Mouse (Mus musculus): Measurements from ENCODE around the gene Arrb2. TPM values are rescaled to one million over a fixed set of nuclear protein-coding genes. Genes with fewer than 3 reads are reported as not detected.
"Not testable (repeated sequence)": the region's sequence is repeated elsewhere in the genome, so short reads cannot be mapped to it uniquely, and the experiment has no call there.

Gene Arrb2
- polyA plus RNA-seq, 1 experiment, result 39.6 TPM

DNA sequence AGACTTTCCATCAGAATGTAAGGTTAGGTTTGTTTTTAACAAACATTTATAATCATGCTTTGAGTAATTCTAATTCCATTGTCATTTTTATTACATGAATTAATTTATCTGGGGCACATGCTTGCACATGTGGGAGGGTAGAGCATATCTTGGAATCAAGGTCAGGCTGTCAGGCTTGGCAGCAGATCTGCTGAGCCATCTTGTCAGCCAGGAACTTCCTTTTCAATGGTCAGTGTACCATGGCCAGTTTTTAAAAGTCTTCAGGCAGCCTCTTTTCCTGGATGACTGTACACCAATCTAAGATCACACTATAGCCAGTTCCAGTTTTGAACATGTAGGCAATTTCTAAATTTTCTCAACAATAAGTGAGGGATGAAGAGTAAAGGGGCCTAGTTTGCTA, 40.3 kb downstream of the Arrb2 start:
- no peak overlapping the region for H3K9ac ChIP-seq (ENCODE audit: low read depth, poor library complexity, severe bottlenecking)
- TF ChIP-seq CTCF (IDR thresholded peaks at IDR 0.05; ENCODE audit: low read depth, low read length) (no peak), POLR2A (IDR thresholded peaks at IDR 0.05; ENCODE audit: insufficient read depth, low read length) (no peak), EP300 (IDR thresholded peaks at IDR 0.05; ENCODE audit: insufficient read depth, low read depth, low read length) (no peak)
- no peaks in the 10 kb centered on the region for H3K36me3 ChIP-seq (ENCODE audit: control insufficient read depth, insufficient read depth, low read length, poor library complexity, severe bottlenecking)

DNA sequence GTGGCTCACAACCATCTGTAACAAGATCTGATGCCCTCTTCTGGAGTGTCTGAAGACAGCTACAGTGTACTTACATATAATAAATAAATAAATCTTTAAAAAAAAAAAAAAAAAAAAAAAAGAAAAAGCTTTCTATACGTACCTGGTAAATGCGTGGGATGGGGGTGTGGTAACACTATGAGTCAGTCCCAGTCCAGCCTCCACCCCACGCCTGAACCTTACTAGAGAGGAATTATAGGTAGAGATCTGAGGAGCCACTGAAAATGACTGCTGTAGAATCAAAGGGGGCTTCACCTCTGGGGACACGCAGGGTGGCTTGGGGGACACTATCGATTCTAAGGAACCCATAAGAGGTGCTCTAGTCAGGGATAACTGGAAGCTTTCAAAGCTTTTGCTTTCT, 40.9 kb downstream of the Arrb2 start:
- not testable (repeated sequence) for H3K27me3 ChIP-seq (ENCODE audit: control insufficient read depth, insufficient read depth, low read length, poor library complexity, severe bottlenecking); H3K9me3 ChIP-seq (replicated peaks; ENCODE audit: control insufficient read depth, insufficient read depth, low read length, poor library complexity, severe bottlenecking); H3K36me3 ChIP-seq (ENCODE audit: control insufficient read depth, insufficient read depth, low read length, poor library complexity, severe bottlenecking); H3K4me3 ChIP-seq (ENCODE audit: low read depth, low read length); H3K4me1 ChIP-seq (ENCODE audit: control insufficient read depth, insufficient read depth, low read length); H3K9ac ChIP-seq (ENCODE audit: low read depth, poor library complexity, severe bottlenecking); H3K27ac ChIP-seq (ENCODE audit: insufficient read depth, low read length)

More for the DNA sequence above, 40.3 kb downstream of the Arrb2 start:
- no peaks in the 10 kb centered on the region for H3K9me3 ChIP-seq (replicated peaks; ENCODE audit: control insufficient read depth, insufficient read depth, low read length, poor library complexity, severe bottlenecking)
- no peaks in the 10 kb centered on the region for H3K27me3 ChIP-seq (ENCODE audit: control insufficient read depth, insufficient read depth, low read length, poor library complexity, severe bottlenecking)
- no peak overlapping the region for H3K4me3 ChIP-seq (ENCODE audit: low read depth, low read length)
- H3K4me1 ChIP-seq (ENCODE audit: control insufficient read depth, insufficient read depth, low read length), result no peaks in the 10 kb centered on the region
- H3K27ac ChIP-seq (ENCODE audit: insufficient read depth, low read length), result no peak overlapping the region

DNA sequence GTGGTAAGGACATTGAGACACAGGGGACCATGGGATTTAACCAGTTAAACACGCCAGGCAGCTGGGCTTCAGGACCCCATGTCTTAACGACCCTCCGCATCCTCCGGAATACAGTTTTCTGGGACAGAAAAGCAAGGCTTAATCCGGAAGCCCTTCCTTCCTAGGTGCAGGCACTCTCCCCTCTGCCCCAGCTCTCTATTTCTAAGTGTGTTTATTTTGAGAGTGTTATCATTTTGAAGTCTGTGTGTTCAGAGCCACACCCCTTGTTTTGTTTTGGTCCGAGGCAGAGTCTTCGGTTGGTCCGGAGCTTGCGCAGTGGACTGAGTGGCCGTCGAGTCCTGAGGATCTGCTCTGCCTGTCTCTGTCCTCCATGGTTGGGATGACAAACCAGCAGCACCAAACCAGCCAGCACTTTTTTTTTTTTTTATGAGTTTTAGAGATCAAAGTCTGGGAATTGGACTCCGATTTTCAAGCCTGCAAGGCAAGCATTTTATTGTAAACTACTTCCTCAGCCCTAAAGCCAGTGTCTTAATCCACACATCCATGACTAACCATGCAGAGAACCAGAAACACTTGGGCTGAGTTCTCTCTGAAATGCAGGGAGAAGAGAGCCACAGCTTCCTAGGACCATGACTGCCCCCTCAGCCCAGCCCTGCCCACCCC, 42.6 kb downstream of the Arrb2 start:
- H3K27me3 ChIP-seq (ENCODE audit: control insufficient read depth, insufficient read depth, low read length, poor library complexity, severe bottlenecking), result no peaks in the 10 kb centered on the region
- no peaks in the 10 kb centered on the region for H3K36me3 ChIP-seq (ENCODE audit: control insufficient read depth, insufficient read depth, low read length, poor library complexity, severe bottlenecking)
- TF ChIP-seq CTCF (IDR thresholded peaks at IDR 0.05; ENCODE audit: low read depth, low read length), result no peak
- TF ChIP-seq EP300 (IDR thresholded peaks at IDR 0.05; ENCODE audit: insufficient read depth, low read depth, low read length), result no peak
- no peak for TF ChIP-seq POLR2A (IDR thresholded peaks at IDR 0.05; ENCODE audit: insufficient read depth, low read length)
- H3K27ac ChIP-seq (ENCODE audit: insufficient read depth, low read length), result no peak overlapping the region
- H3K4me1 ChIP-seq (ENCODE audit: control insufficient read depth, insufficient read depth, low read length), result no peaks in the 10 kb centered on the region
- H3K4me3 ChIP-seq (ENCODE audit: low read depth, low read length), result no peak overlapping the region
- no peak overlapping the region for H3K9ac ChIP-seq (ENCODE audit: low read depth, poor library complexity, severe bottlenecking)
- H3K9me3 ChIP-seq (replicated peaks; ENCODE audit: control insufficient read depth, insufficient read depth, low read length, poor library complexity, severe bottlenecking), result no peaks in the 10 kb centered on the region

DNA sequence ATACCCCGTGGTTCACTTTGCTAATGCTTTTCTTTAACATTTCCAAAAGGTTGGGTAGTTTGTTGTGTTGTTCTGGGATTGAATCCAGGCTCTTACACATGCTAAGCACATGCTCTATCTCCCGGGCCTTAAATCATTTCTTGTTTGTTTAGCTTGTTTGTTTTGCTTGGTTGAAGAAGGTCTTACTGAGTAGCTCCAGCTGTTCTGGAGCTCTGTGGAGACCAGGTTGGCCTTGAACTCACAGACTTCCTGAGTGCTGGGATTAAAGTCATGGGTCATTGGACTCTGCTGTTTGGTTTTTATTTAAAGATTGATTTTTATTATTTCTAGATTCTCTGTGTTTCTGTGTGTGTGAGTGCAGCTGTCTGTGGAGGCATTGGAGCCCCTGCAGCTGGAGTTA, 53.1 kb downstream of the Arrb2 start:
- H3K27me3 ChIP-seq (ENCODE audit: control insufficient read depth, insufficient read depth, low read length, poor library complexity, severe bottlenecking), result no peaks in the 10 kb centered on the region
- no peaks in the 10 kb centered on the region for H3K9me3 ChIP-seq (replicated peaks; ENCODE audit: control insufficient read depth, insufficient read depth, low read length, poor library complexity, severe bottlenecking)
- H3K4me3 ChIP-seq (ENCODE audit: low read depth, low read length), result no peak overlapping the region
- H3K9ac ChIP-seq (ENCODE audit: low read depth, poor library complexity, severe bottlenecking), result no peak overlapping the region
- no peak overlapping the region for H3K27ac ChIP-seq (ENCODE audit: insufficient read depth, low read length)
- TF ChIP-seq EP300 (IDR thresholded peaks at IDR 0.05; ENCODE audit: insufficient read depth, low read depth, low read length), result no peak
- no peak for TF ChIP-seq POLR2A (IDR thresholded peaks at IDR 0.05; ENCODE audit: insufficient read depth, low read length)
- TF ChIP-seq CTCF (IDR thresholded peaks at IDR 0.05; ENCODE audit: low read depth, low read length), result no peak
- H3K36me3 ChIP-seq (ENCODE audit: control insufficient read depth, insufficient read depth, low read length, poor library complexity, severe bottlenecking), result no peaks in the 10 kb centered on the region
- H3K4me1 ChIP-seq (ENCODE audit: control insufficient read depth, insufficient read depth, low read length), result no peaks in the 10 kb centered on the region

DNA sequence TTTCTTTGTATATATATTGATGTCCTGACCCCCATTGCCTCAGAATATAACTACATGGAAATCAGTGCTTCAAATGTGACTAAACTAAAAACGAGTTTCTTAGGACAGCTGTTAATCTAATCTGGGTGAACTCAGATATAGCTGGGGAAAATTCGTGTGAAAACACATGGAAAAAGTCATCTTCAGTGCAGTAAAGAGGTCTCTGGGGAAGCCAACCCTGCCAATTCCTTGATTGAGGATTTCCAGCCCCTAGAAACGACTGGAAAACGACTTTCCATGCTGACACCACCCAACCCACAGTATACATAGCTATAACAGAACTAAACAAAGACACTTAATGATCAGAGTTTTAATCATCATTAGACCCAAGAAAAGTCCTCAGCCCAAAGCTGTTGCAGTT, 55.4 kb downstream of the Arrb2 start:
- H3K4me3 ChIP-seq (ENCODE audit: low read depth, low read length), result no peak overlapping the region
- TF ChIP-seq CTCF (IDR thresholded peaks at IDR 0.05; ENCODE audit: low read depth, low read length) (no peak), EP300 (IDR thresholded peaks at IDR 0.05; ENCODE audit: insufficient read depth, low read depth, low read length) (no peak), POLR2A (IDR thresholded peaks at IDR 0.05; ENCODE audit: insufficient read depth, low read length) (no peak)
- no peak overlapping the region for H3K27ac ChIP-seq (ENCODE audit: insufficient read depth, low read length)
- no peak overlapping the region for H3K9ac ChIP-seq (ENCODE audit: low read depth, poor library complexity, severe bottlenecking)
- no peaks in the 10 kb centered on the region for H3K36me3 ChIP-seq (ENCODE audit: control insufficient read depth, insufficient read depth, low read length, poor library complexity, severe bottlenecking)
- no peaks in the 10 kb centered on the region for H3K4me1 ChIP-seq (ENCODE audit: control insufficient read depth, insufficient read depth, low read length)
- H3K9me3 ChIP-seq (replicated peaks; ENCODE audit: control insufficient read depth, insufficient read depth, low read length, poor library complexity, severe bottlenecking), result no peaks in the 10 kb centered on the region
- H3K27me3 ChIP-seq (ENCODE audit: control insufficient read depth, insufficient read depth, low read length, poor library complexity, severe bottlenecking), result no peaks in the 10 kb centered on the region

DNA sequence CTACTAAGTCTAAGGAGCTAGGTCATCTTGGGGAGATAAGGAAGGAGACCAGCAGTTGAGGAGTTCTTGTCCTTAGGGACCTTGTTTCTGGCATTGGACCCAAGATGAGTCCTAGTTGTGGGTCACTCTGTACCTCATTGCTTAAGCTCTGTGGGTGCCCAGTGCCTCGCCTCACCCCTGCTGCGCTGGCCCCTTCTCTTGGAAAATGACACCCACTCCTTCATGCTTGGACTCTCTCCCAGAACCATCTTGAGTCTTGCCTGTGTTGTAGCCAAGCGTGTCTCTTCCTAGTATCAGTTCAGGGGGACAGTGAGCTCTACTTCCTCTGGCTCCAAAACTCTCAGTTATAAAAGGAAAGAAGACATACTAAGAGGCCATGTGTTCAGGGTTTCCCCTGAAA, 56.7 kb downstream of the Arrb2 start:
- no peak for TF ChIP-seq CTCF (IDR thresholded peaks at IDR 0.05; ENCODE audit: low read depth, low read length)
- no peak for TF ChIP-seq POLR2A (IDR thresholded peaks at IDR 0.05; ENCODE audit: insufficient read depth, low read length)
- TF ChIP-seq EP300 (IDR thresholded peaks at IDR 0.05; ENCODE audit: insufficient read depth, low read depth, low read length), result no peak
- H3K27me3 ChIP-seq (ENCODE audit: control insufficient read depth, insufficient read depth, low read length, poor library complexity, severe bottlenecking), result no peaks in the 10 kb centered on the region
- no peak overlapping the region for H3K4me3 ChIP-seq (ENCODE audit: low read depth, low read length)
- H3K36me3 ChIP-seq (ENCODE audit: control insufficient read depth, insufficient read depth, low read length, poor library complexity, severe bottlenecking), result no peaks in the 10 kb centered on the region
- H3K27ac ChIP-seq (ENCODE audit: insufficient read depth, low read length), result no peak overlapping the region
- no peaks in the 10 kb centered on the region for H3K9me3 ChIP-seq (replicated peaks; ENCODE audit: control insufficient read depth, insufficient read depth, low read length, poor library complexity, severe bottlenecking)
- no peaks in the 10 kb centered on the region for H3K4me1 ChIP-seq (ENCODE audit: control insufficient read depth, insufficient read depth, low read length)
- no peak overlapping the region for H3K9ac ChIP-seq (ENCODE audit: low read depth, poor library complexity, severe bottlenecking)

Measured in ES-Bruce4 (cell line).